In genomic region chr2:13175536-13176303, GRCm38 (mm10) we compare ENCODE assay signal across 10 mouse cellular contexts.
A peak's percentile ranks its signal among the peaks of the same experiment; 100 is the strongest.
DNase-seq lines count a peak whose midpoint lies in the region; ATAC-seq and TF ChIP-seq lines count a peak whose summit lies in the region.
"Had no signal": no experiment of that assay in that cellular context is flagged by ENCODE, and none has a peak within 500 bp of the region (broad histone marks: within the 10 kb centered on the region; RNA-seq: fewer than 3 reads in every experiment).

No protein-coding gene starts in this region.

- TF ChIP-seq POLR2A in cerebellum, adult 2 months (IDR thresholded peaks at IDR 0.05; ENCODE audit: borderline replicate concordance, insufficient read depth, low read length) = no peak

- DNase-seq in cerebellum, postnatal 10 days = peak; percentile 37 to 47
- DNase-seq in cerebellum, adult 2 months = no peak
- no peak for DNase-seq in thymus, adult 18-20 months
- DNase-seq in lung, postnatal 0 days (ENCODE audit: low spot score) = no peak
- DNase-seq in testis, postnatal 14 days (ENCODE audit: low spot score) = no peak
- DNase-seq: adrenal gland, postnatal 25 days; gastrocnemius, postnatal 10 days had no signal

- no peak for TF ChIP-seq EP300 in lung, postnatal 0 days (IDR thresholded peaks at IDR 0.05)

- TF ChIP-seq CTCF in cerebellum, adult 2 months (IDR thresholded peaks at IDR 0.05; ENCODE audit: borderline replicate concordance, insufficient read depth, low read depth, low read length) = no peak
- TF ChIP-seq CTCF in E14TG2a.4 (conservative IDR thresholded peaks at IDR 0.05; ENCODE audit: low read length) = no peak
- no peak for TF ChIP-seq CTCF in lung, postnatal 0 days (IDR thresholded peaks at IDR 0.05)

- H3K27ac ChIP-seq in cerebellum, adult 2 months (ENCODE audit: insufficient read depth, low read length) = no peak overlapping the region
- no peak overlapping the region for H3K27ac ChIP-seq in forebrain, embryonic 16.5 days (ENCODE audit: low read length)
- H3K27ac ChIP-seq in midbrain, embryonic 13.5 days = peak overlapping the region; percentile 73
- no peak overlapping the region for H3K27ac ChIP-seq in lung, postnatal 0 days (ENCODE audit: low read length)

- peak overlapping the region; percentile 20; the same call in 1 of the 2 replicates for H3K9ac ChIP-seq in forebrain, embryonic 16.5 days (replicated peaks; ENCODE audit: low read depth, low read length)
- H3K9ac ChIP-seq in midbrain, embryonic 13.5 days (replicated peaks) = peak overlapping the region; percentile 52
- no peak overlapping the region for H3K9ac ChIP-seq in lung, postnatal 0 days (replicated peaks; ENCODE audit: low read depth)

- H3K9me3 ChIP-seq in E14TG2a.4 (ENCODE audit: low read length) = no peaks in the 10 kb centered on the region
- H3K9me3 ChIP-seq in forebrain, embryonic 16.5 days (ENCODE audit: control insufficient read depth, low read length) = no peaks in the 10 kb centered on the region
- no peaks in the 10 kb centered on the region for H3K9me3 ChIP-seq in midbrain, embryonic 13.5 days
- H3K9me3 ChIP-seq in lung, postnatal 0 days (ENCODE audit: low read length) = no peaks in the 10 kb centered on the region

- H3K4me3 ChIP-seq in cerebellum, adult 2 months (replicated peaks; ENCODE audit: insufficient read depth, low read depth, low read length) = no peak overlapping the region
- peak overlapping the region; percentile 45; the same call in 1 of the 2 replicates for H3K4me3 ChIP-seq in E14TG2a.4 (replicated peaks; ENCODE audit: low read length)
- H3K4me3 ChIP-seq in forebrain, embryonic 16.5 days (replicated peaks; ENCODE audit: low read length) = peak overlapping the region; percentile 21
- H3K4me3 ChIP-seq in midbrain, embryonic 13.5 days (replicated peaks) = peak overlapping the region; percentile 30
- no peak overlapping the region for H3K4me3 ChIP-seq in lung, postnatal 0 days (ENCODE audit: low read depth, low read length)

- no peaks in the 10 kb centered on the region for H3K36me3 ChIP-seq in E14TG2a.4 (ENCODE audit: insufficient read depth, low read length)
- no peaks in the 10 kb centered on the region for H3K36me3 ChIP-seq in forebrain, embryonic 16.5 days (ENCODE audit: control insufficient read depth, insufficient read depth)
- H3K36me3 ChIP-seq in midbrain, embryonic 13.5 days = no peaks in the 10 kb centered on the region
- no peaks in the 10 kb centered on the region for H3K36me3 ChIP-seq in lung, postnatal 0 days (ENCODE audit: insufficient read depth, low read length)

- no peaks in the 10 kb centered on the region for H3K27me3 ChIP-seq in cerebellum, adult 2 months (ENCODE audit: control insufficient read depth, insufficient read depth, low read length)
- no peaks in the 10 kb centered on the region for H3K27me3 ChIP-seq in E14TG2a.4 (ENCODE audit: insufficient read depth, low read length)
- no peaks in the 10 kb centered on the region for H3K27me3 ChIP-seq in forebrain, embryonic 16.5 days (replicated peaks; ENCODE audit: control insufficient read depth, insufficient read depth, low read length)
- peaks cover 40% of the 10 kb centered on the region for H3K27me3 ChIP-seq in midbrain, embryonic 13.5 days
- H3K27me3 ChIP-seq in lung, postnatal 0 days (replicated peaks; ENCODE audit: insufficient read depth, low read length) = no peaks in the 10 kb centered on the region

- WGBS in cerebellum, adult 2 months = 59% methylated on average over 28 of the region's 28 CpGs
- WGBS in forebrain, embryonic 16.5 days = 28% methylated on average over 28 of the region's 28 CpGs
- WGBS in midbrain, embryonic 13.5 days = 23% methylated on average over 28 of the region's 28 CpGs
- 77% methylated on average over 28 of the region's 28 CpGs for WGBS in lung, postnatal 0 days

- peaks cover 5% of the 10 kb centered on the region; the same call in 1 of the 2 replicates for H3K4me1 ChIP-seq in cerebellum, adult 2 months (ENCODE audit: control insufficient read depth, insufficient read depth, low read length)
- peaks cover 13% of the 10 kb centered on the region; the same call in 1 of the 2 replicates for H3K4me1 ChIP-seq in E14TG2a.4 (replicated peaks; ENCODE audit: low read depth, low read length)
- peaks cover 31% of the 10 kb centered on the region for H3K4me1 ChIP-seq in forebrain, embryonic 16.5 days (replicated peaks; ENCODE audit: control insufficient read depth, insufficient read depth, low read length)
- peaks cover 42% of the 10 kb centered on the region for H3K4me1 ChIP-seq in midbrain, embryonic 13.5 days (replicated peaks)
- H3K4me1 ChIP-seq in lung, postnatal 0 days (ENCODE audit: insufficient read depth, low read depth, low read length) = no peaks in the 10 kb centered on the region

- ATAC-seq in forebrain, embryonic 16.5 days = peak; percentile 64
- peak; percentile 94 for ATAC-seq in midbrain, embryonic 13.5 days
- no peak for ATAC-seq in lung, postnatal 0 days

- H3K4me2 ChIP-seq in forebrain, embryonic 16.5 days (ENCODE audit: low read length) = peak overlapping the region; percentile 43
- H3K4me2 ChIP-seq in midbrain, embryonic 13.5 days (replicated peaks) = peak overlapping the region; percentile 54
- H3K4me2 ChIP-seq in lung, postnatal 0 days (replicated peaks; ENCODE audit: low read depth, low read length) = no peak overlapping the region

Comparison
In these comparisons a context has a peak if more than half of its experiments do, and no peak if none do; other contexts are left out.
1. DNase-seq: peak in cerebellum, postnatal 10 days (2 of 2); none in cerebellum, adult 2 months (0 of 2), thymus, adult 18-20 months (0 of 2), lung, postnatal 0 days (single experiment) and testis, postnatal 14 days (single experiment).
2. H3K4me3 ChIP-seq: peak in E14TG2a.4 (single experiment), forebrain, embryonic 16.5 days (single experiment) and midbrain, embryonic 13.5 days (single experiment); none in cerebellum, adult 2 months (single experiment) and lung, postnatal 0 days (single experiment).